Mouse (Mus musculus) left cerebral cortex, postnatal 4 days (tissue): ENCODE results near the gene Antxr2. TPM values are rescaled to one million over a fixed set of nuclear protein-coding genes. Genes with fewer than 3 reads are reported as not detected.

Experiments
- DNase-seq: peaks from one replicate; pipeline ENCODE4 v3.0.0-alpha.2; 2022
- intact Hi-C: fragments of 180-260 bp; cut with DNase I; formaldehyde crosslinking; loops from one replicate; pipeline ENCODE4 v1.15.1; 2025
- total RNA-seq, 2 experiments: library from RNA; stranded (reverse); gene quantifications; 2 replicates each; pipeline ENCODE4 v1.2.3; 2021

Antxr2 gene
- total RNA-seq, 2 experiments from 2014 or later: 4.5 to 6.7 TPM

GRCm38 (mm10) chr5:97935140-97936129, 95.4 kb downstream of the Antxr2 start:
- intact Hi-C loops: loop anchor here (10.0 kb wide), 1 partner anchor 811 kb away; no protein-coding TSS in a partner anchor
- DNase-seq: peak; percentile 67

- DNase-seq: no peak
- intact Hi-C loops: no loop called here
Measured at GRCm38 (mm10) chr5:97917654-97918053, 113.2 kb downstream of the Antxr2 start.

GRCm38 (mm10) chr5:97914890-97915289, 116.0 kb downstream of the Antxr2 start:
- intact Hi-C loops: no loop called here
- no peak for DNase-seq

GRCm38 (mm10) chr5:97913901-97914300, 116.9 kb downstream of the Antxr2 start:
- no peak for DNase-seq
- intact Hi-C loops: no loop called here

GRCm38 (mm10) chr5:97907482-97907881, 123.4 kb downstream of the Antxr2 start:
- DNase-seq: peak; percentile 62

GRCm38 (mm10) chr5:97906537-97907266, 124.1 kb downstream of the Antxr2 start:
- intact Hi-C loops: no loop called here

More at GRCm38 (mm10) chr5:97907482-97907881, 123.4 kb downstream of the Antxr2 start:
- intact Hi-C loops: no loop called here

GRCm38 (mm10) chr5:97905856-97906255, 125.0 kb downstream of the Antxr2 start:
- DNase-seq: no peak
- intact Hi-C loops: no loop called here

More at GRCm38 (mm10) chr5:97906537-97907266, 124.1 kb downstream of the Antxr2 start:
- DNase-seq: no peak

- intact Hi-C loops: no loop called here
- DNase-seq: no peak
Measured at GRCm38 (mm10) chr5:97901096-97901495, 129.7 kb downstream of the Antxr2 start.

GRCm38 (mm10) chr5:97899321-97899720, 131.5 kb downstream of the Antxr2 start:
- intact Hi-C loops: no loop called here
- DNase-seq: peak; percentile 22

GRCm38 (mm10) chr5:97885427-97885826, 145.4 kb downstream of the Antxr2 start:
- intact Hi-C loops: no loop called here
- no peak for DNase-seq

- DNase-seq: no peak
- intact Hi-C loops: no loop called here
Measured at GRCm38 (mm10) chr5:97884110-97884509, 146.7 kb downstream of the Antxr2 start.

GRCm38 (mm10) chr5:97881421-97881820, 149.4 kb downstream of the Antxr2 start:
- intact Hi-C loops: no loop called here

GRCm38 (mm10) chr5:97880115-97880514, 150.7 kb downstream of the Antxr2 start:
- no peak for DNase-seq
- intact Hi-C loops: no loop called here

More at GRCm38 (mm10) chr5:97881421-97881820, 149.4 kb downstream of the Antxr2 start:
- DNase-seq: no peak

- intact Hi-C loops: no loop called here
- no peak for DNase-seq
Measured at GRCm38 (mm10) chr5:97878871-97879270, 152.0 kb downstream of the Antxr2 start.

GRCm38 (mm10) chr5:97878215-97878794, 152.5 kb downstream of the Antxr2 start:
- DNase-seq: no peak
- intact Hi-C loops: no loop called here

GRCm38 (mm10) chr5:97876895-97877294, 153.9 kb downstream of the Antxr2 start:
- DNase-seq: no peak
- intact Hi-C loops: no loop called here

GRCm38 (mm10) chr5:97867921-97868320, 162.9 kb downstream of the Antxr2 start:
- DNase-seq: no peak
- intact Hi-C loops: no loop called here

GRCm38 (mm10) chr5:97866975-97867374, 163.9 kb downstream of the Antxr2 start:
- DNase-seq: no peak
- intact Hi-C loops: no loop called here

GRCm38 (mm10) chr5:97857101-97857500, 173.7 kb downstream of the Antxr2 start:
- intact Hi-C loops: no loop called here
- DNase-seq: no peak

- intact Hi-C loops: no loop called here
- DNase-seq: no peak
Measured at GRCm38 (mm10) chr5:97851981-97852748, 178.7 kb downstream of the Antxr2 start.
